Mouse (Mus musculus) kidney, adult 2 months (tissue): ENCODE results near the gene Slc39a1.

Experiments
- CTCF ChIP-seq: fragments of 200-500 bp; conservative IDR thresholded peaks from 2 replicates; pipeline ENCODE4 v1.5.1; 2011; ENCODE audit warnings: low read depth, mild to moderate bottlenecking, control low read depth, low read length, moderate library complexity, mixed read lengths; ENCODE audit not compliant: insufficient read depth, insufficient read length
- POLR2A ChIP-seq: fragments of 200-500 bp; IDR thresholded peaks from one replicate; pipeline ENCODE4 v1.6.1; 2011; ENCODE audit warnings: low read depth, low read length, control low read depth

GRCm38 (mm10) chr3:90220531-90220951 lies 27.4 kb upstream of the Slc39a1 start:
- no peak for TF ChIP-seq CTCF
- peak; percentile 40 for TF ChIP-seq POLR2A
